ENCODE assay signal across 8 mouse cellular contexts in genomic region chr1:44101448-44102225, GRCm38 (mm10). TPM values are rescaled to one million over a fixed set of nuclear protein-coding genes. Genes with fewer than 3 reads are reported as not detected.
DNase-seq lines count a peak whose midpoint lies in the region; ATAC-seq and TF ChIP-seq lines count a peak whose summit lies in the region.

No protein-coding gene starts in this region.

- peak overlapping the region; percentile 71 for H3K4me2 ChIP-seq in kidney, embryonic 15.5 days
- peak overlapping the region; percentile 69 for H3K4me2 ChIP-seq in neural tube, embryonic 14.5 days (ENCODE audit: low read depth, low read length)

- peak overlapping the region; percentile 77 for H3K9ac ChIP-seq in kidney, embryonic 15.5 days
- H3K9ac ChIP-seq in neural tube, embryonic 14.5 days (replicated peaks; ENCODE audit: low read depth, low read length): peak overlapping the region; percentile 71

- WGBS in kidney, embryonic 15.5 days: under 1% methylated on average over 55 of the region's 55 CpGs
- under 1% methylated on average over 55 of the region's 55 CpGs for WGBS in lung, adult 2 months
- WGBS in neural tube, embryonic 14.5 days: under 1% methylated on average over 54 of the region's 55 CpGs

- no peaks in the 10 kb centered on the region for H3K9me3 ChIP-seq in kidney, embryonic 15.5 days (replicated peaks)
- no peaks in the 10 kb centered on the region for H3K9me3 ChIP-seq in neural tube, embryonic 14.5 days (ENCODE audit: control insufficient read depth, low read length)

- H3K4me1 ChIP-seq in kidney, embryonic 15.5 days: peaks cover 11% of the 10 kb centered on the region
- no peaks in the 10 kb centered on the region for H3K4me1 ChIP-seq in lung, adult 2 months (ENCODE audit: control insufficient read depth, insufficient read depth, low read length)
- H3K4me1 ChIP-seq in neural tube, embryonic 14.5 days (ENCODE audit: control insufficient read depth, insufficient read depth, low read length): peaks cover 6% of the 10 kb centered on the region; the same call in 1 of the 2 replicates

- peak overlapping the region; percentile 92 for H3K27ac ChIP-seq in kidney, embryonic 15.5 days
- peak overlapping the region; percentile 74 for H3K27ac ChIP-seq in neural tube, embryonic 14.5 days (ENCODE audit: low read depth, low read length)

- TF ChIP-seq POLR2A in lung, adult 2 months (IDR thresholded peaks at IDR 0.05; ENCODE audit: borderline replicate concordance, extremely low read depth, low read depth, low read length): 0 out of 2 replicates have a peak, but pooled peaks have one; percentile 12

- DNase-seq in B cell, adult 2 months: peak; percentile 64 to 68
- DNase-seq in NIH3T3 (ENCODE audit: low read depth): peak; percentile 62
- DNase-seq in cerebellum, postnatal 36 days: peak; percentile 5 to 20
- peak; percentile 14 to 19 for DNase-seq in heart, adult 9 months (ENCODE audit: low spot score in 2 of 2)
- DNase-seq in lung, adult 2 months: peak; percentile 30
- peak; percentile 59 for DNase-seq in thymus, postnatal 25 days

- peaks cover 34% of the 10 kb centered on the region for H3K36me3 ChIP-seq in kidney, embryonic 15.5 days
- peaks cover 6% of the 10 kb centered on the region; the same call in 1 of the 2 replicates for H3K36me3 ChIP-seq in neural tube, embryonic 14.5 days (ENCODE audit: control insufficient read depth, insufficient read depth, low read length)

- H3K27me3 ChIP-seq in kidney, embryonic 15.5 days: no peaks in the 10 kb centered on the region
- no peaks in the 10 kb centered on the region for H3K27me3 ChIP-seq in neural tube, embryonic 14.5 days (ENCODE audit: control insufficient read depth, insufficient read depth, low read length)

- H3K4me3 ChIP-seq in kidney, embryonic 15.5 days (replicated peaks): peak overlapping the region; percentile 69
- H3K4me3 ChIP-seq in lung, adult 2 months (replicated peaks; ENCODE audit: extremely low read depth, low read depth, low read length): peak overlapping the region; percentile 72
- H3K4me3 ChIP-seq in neural tube, embryonic 14.5 days (ENCODE audit: low read depth, low read length): peak overlapping the region; percentile 82

- no peak for TF ChIP-seq CTCF in lung, adult 2 months (IDR thresholded peaks at IDR 0.05; ENCODE audit: insufficient read depth, low read length)

- ATAC-seq in kidney, embryonic 15.5 days (replicated peaks; ENCODE audit: low FRiP score): peak; percentile 85
- peak; percentile 81 for ATAC-seq in neural tube, embryonic 14.5 days (ENCODE audit: low read depth)

RNA-seq across cellular contexts. Expression of gene Tex30, which starts 0.6 kb away (rescaled TPM):
- 78.2 and 93.3 TPM in 2 replicates for polyA plus RNA-seq in kidney, embryonic 15.5 days (2015; fragmentation: Nextera tagmentation; extraction: Ambion mirVana)
- polyA plus RNA-seq in lung, adult 2 months (2012; rRNA removed): 3.7 and 5.0 TPM in 2 replicates
- polyA plus RNA-seq in neural tube, embryonic 14.5 days (2014; fragmentation: Nextera tagmentation; extraction: Ambion mirVana): 40.1 and 45.4 TPM in 2 replicates

RNA-seq across cellular contexts. Expression of gene Kdelc1, which starts 17.0 kb away (rescaled TPM):
- 66.4 and 68.3 TPM in 2 replicates for polyA plus RNA-seq in kidney, embryonic 15.5 days (2015; fragmentation: Nextera tagmentation; extraction: Ambion mirVana)
- 14.9 and 16.6 TPM in 2 replicates for polyA plus RNA-seq in lung, adult 2 months (2012; rRNA removed)
- polyA plus RNA-seq in neural tube, embryonic 14.5 days (2014; fragmentation: Nextera tagmentation; extraction: Ambion mirVana): 25.3 and 30.1 TPM in 2 replicates

RNA-seq across cellular contexts. Expression of gene Bivm, which starts 17.1 kb away (rescaled TPM):
- 19.7 and 20.8 TPM in 2 replicates for polyA plus RNA-seq in kidney, embryonic 15.5 days (2015; fragmentation: Nextera tagmentation; extraction: Ambion mirVana)
- 4.6 and 6.2 TPM in 2 replicates for polyA plus RNA-seq in lung, adult 2 months (2012; rRNA removed)
- 34.8 and 41.5 TPM in 2 replicates for polyA plus RNA-seq in neural tube, embryonic 14.5 days (2014; fragmentation: Nextera tagmentation; extraction: Ambion mirVana)

RNA-seq across cellular contexts. Expression of gene Gm8251, which starts 39.9 kb away (rescaled TPM):
- polyA plus RNA-seq in kidney, embryonic 15.5 days (2015; fragmentation: Nextera tagmentation; extraction: Ambion mirVana): 0.12 and 0.14 TPM in 2 replicates
- polyA plus RNA-seq in lung, adult 2 months (2012; rRNA removed): not detected in 2 replicates
- 0.04 and 0.08 TPM in 2 replicates for polyA plus RNA-seq in neural tube, embryonic 14.5 days (2014; fragmentation: Nextera tagmentation; extraction: Ambion mirVana)

RNA-seq across cellular contexts. Expression of gene Ercc5, which starts 45.9 kb away (rescaled TPM):
- polyA plus RNA-seq in kidney, embryonic 15.5 days (2015; fragmentation: Nextera tagmentation; extraction: Ambion mirVana): 17.1 and 17.7 TPM in 2 replicates
- polyA plus RNA-seq in lung, adult 2 months (2012; rRNA removed): 4.7 and 5.5 TPM in 2 replicates
- 29.9 and 38.3 TPM in 2 replicates for polyA plus RNA-seq in neural tube, embryonic 14.5 days (2014; fragmentation: Nextera tagmentation; extraction: Ambion mirVana)

Comparison
In these comparisons a context has a peak if more than half of its experiments do, and no peak if none do; other contexts are left out.
1. Peak in every context shown above with its lines: DNase-seq, ATAC-seq, H3K4me3 ChIP-seq and H3K27ac ChIP-seq.
2. DNase-seq: peak in every context shown above with its lines; median percentile 66 in B cell, adult 2 months; 62 in NIH3T3; 59 in thymus, postnatal 25 days; 30 in lung, adult 2 months; 16 in heart, adult 9 months; 12 in cerebellum, postnatal 36 days.